ENCODE assay signal across 8 mouse cellular contexts in genomic region chr4:82506081-82506730, GRCm38 (mm10).
DNase-seq lines count a peak whose midpoint lies in the region; ATAC-seq and TF ChIP-seq lines count a peak whose summit lies in the region.

No protein-coding gene starts in this region.

- ATAC-seq in forebrain, embryonic 13.5 days: peak; percentile 71
- ATAC-seq in heart, embryonic 15.5 days (replicated peaks; ENCODE audit: insufficient number of reproducible peaks, insufficient read depth, low FRiP score, low read depth): peak; percentile 85
- ATAC-seq in liver, embryonic 12.5 days: peak; percentile 64
- ATAC-seq in neural tube, embryonic 12.5 days (ENCODE audit: low FRiP score, low read depth): peak; percentile 69

- no peak; the same call in 1 of the 2 replicates for TF ChIP-seq POLR2A in brain, embryonic 14.5 days (IDR thresholded peaks at IDR 0.05; ENCODE audit: borderline replicate concordance, extremely low read depth, insufficient read depth, insufficient read length, poor library complexity, severe bottlenecking)

- peak overlapping the region; percentile 100 for H3K9ac ChIP-seq in forebrain, embryonic 13.5 days
- H3K9ac ChIP-seq in heart, embryonic 15.5 days: peak overlapping the region; percentile 99
- H3K9ac ChIP-seq in liver, embryonic 12.5 days: peak overlapping the region; percentile 66
- H3K9ac ChIP-seq in neural tube, embryonic 12.5 days: peak overlapping the region; percentile 94

- peak overlapping the region; percentile 95 for H3K4me2 ChIP-seq in forebrain, embryonic 13.5 days
- H3K4me2 ChIP-seq in heart, embryonic 15.5 days: peak overlapping the region; percentile 90
- H3K4me2 ChIP-seq in liver, embryonic 12.5 days: peak overlapping the region; percentile 68
- peak overlapping the region; percentile 92 for H3K4me2 ChIP-seq in neural tube, embryonic 12.5 days (replicated peaks)

- H3K27me3 ChIP-seq in forebrain, embryonic 13.5 days: no peaks in the 10 kb centered on the region
- H3K27me3 ChIP-seq in heart, embryonic 15.5 days: no peaks in the 10 kb centered on the region
- peaks cover 80% of the 10 kb centered on the region for H3K27me3 ChIP-seq in liver, embryonic 12.5 days (replicated peaks)
- H3K27me3 ChIP-seq in neural tube, embryonic 12.5 days (replicated peaks): no peaks in the 10 kb centered on the region

- DNase-seq in 3134 (ENCODE audit: extremely low read depth, insufficient read length, low spot score): peak; percentile 86
- peak; percentile 95 for DNase-seq in brain, embryonic 14.5 days (ENCODE audit: low read depth)
- DNase-seq in kidney, postnatal 14 days: peak; percentile 95
- peak; percentile 76 for DNase-seq in urinary bladder, postnatal 10 days (ENCODE audit: low spot score)

- no peak for TF ChIP-seq CTCF in brain, embryonic 14.5 days (IDR thresholded peaks at IDR 0.05; ENCODE audit: borderline replicate concordance, extremely low read depth, insufficient read depth, insufficient read length)

- peak overlapping the region; percentile 96 for H3K4me3 ChIP-seq in forebrain, embryonic 13.5 days
- peak overlapping the region; percentile 82 for H3K4me3 ChIP-seq in heart, embryonic 15.5 days
- peak overlapping the region; percentile 63 for H3K4me3 ChIP-seq in liver, embryonic 12.5 days
- peak overlapping the region; percentile 81 for H3K4me3 ChIP-seq in neural tube, embryonic 12.5 days

- H3K36me3 ChIP-seq in forebrain, embryonic 13.5 days (ENCODE audit: poor library complexity, severe bottlenecking): no peaks in the 10 kb centered on the region
- no peaks in the 10 kb centered on the region for H3K36me3 ChIP-seq in heart, embryonic 15.5 days
- no peaks in the 10 kb centered on the region for H3K36me3 ChIP-seq in liver, embryonic 12.5 days
- no peaks in the 10 kb centered on the region for H3K36me3 ChIP-seq in neural tube, embryonic 12.5 days

- no peaks in the 10 kb centered on the region for H3K9me3 ChIP-seq in forebrain, embryonic 13.5 days (replicated peaks)
- H3K9me3 ChIP-seq in heart, embryonic 15.5 days (replicated peaks): no peaks in the 10 kb centered on the region
- no peaks in the 10 kb centered on the region for H3K9me3 ChIP-seq in liver, embryonic 12.5 days (replicated peaks)
- H3K9me3 ChIP-seq in neural tube, embryonic 12.5 days: no peaks in the 10 kb centered on the region

- peak overlapping the region; percentile 100 for H3K27ac ChIP-seq in forebrain, embryonic 13.5 days
- H3K27ac ChIP-seq in heart, embryonic 15.5 days: peak overlapping the region; percentile 99
- peak overlapping the region; percentile 89 for H3K27ac ChIP-seq in liver, embryonic 12.5 days
- H3K27ac ChIP-seq in neural tube, embryonic 12.5 days: peak overlapping the region; percentile 98

- peaks cover 33% of the 10 kb centered on the region for H3K4me1 ChIP-seq in forebrain, embryonic 13.5 days
- H3K4me1 ChIP-seq in heart, embryonic 15.5 days (replicated peaks): peaks cover 18% of the 10 kb centered on the region
- H3K4me1 ChIP-seq in liver, embryonic 12.5 days: peaks cover 11% of the 10 kb centered on the region; the same call in 1 of the 2 replicates
- peaks cover 23% of the 10 kb centered on the region for H3K4me1 ChIP-seq in neural tube, embryonic 12.5 days

- under 1% methylated on average over 25 of the region's 81 CpGs for WGBS in forebrain, embryonic 13.5 days
- under 1% methylated on average over 54 of the region's 81 CpGs for WGBS in heart, embryonic 15.5 days
- under 1% methylated on average over 48 of the region's 81 CpGs for WGBS in liver, embryonic 12.5 days (ENCODE audit: insufficient replicate concordance)
- under 1% methylated on average over 53 of the region's 81 CpGs for WGBS in neural tube, embryonic 12.5 days

Comparison
In these comparisons a context has a peak if more than half of its experiments do, and no peak if none do; other contexts are left out.
1. Peak in every context shown above with its lines: DNase-seq, ATAC-seq, H3K4me3 ChIP-seq and H3K27ac ChIP-seq.